Mouse (Mus musculus) kidney, adult 18-20 months (tissue): ENCODE measurements around the gene Egr4.

Experiments
- DNase-seq: peaks from one replicate; pipeline ENCODE4 v3.0.0; 2021

Gene Egr4

DNA sequence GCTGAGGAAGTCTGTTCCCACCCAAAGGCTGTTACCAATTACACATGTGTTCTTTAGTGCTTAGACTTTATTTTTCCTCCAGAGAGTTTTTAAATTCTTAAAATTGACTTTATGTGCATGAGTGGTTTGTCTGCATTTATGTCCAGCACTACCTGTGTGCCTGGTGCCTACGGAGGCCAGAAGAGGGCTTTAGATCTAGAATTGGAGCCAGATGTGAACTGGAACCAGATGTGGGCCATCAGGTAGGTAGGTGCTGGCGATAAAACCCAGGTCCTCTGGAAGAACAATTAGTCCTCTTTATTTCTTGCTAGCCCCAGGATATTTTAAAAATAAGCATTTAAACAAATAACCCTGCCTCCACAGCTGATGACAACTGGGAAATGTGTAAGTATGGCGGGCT lies 21.8 kb downstream of the Egr4 start:
- no peak for DNase-seq

DNA sequence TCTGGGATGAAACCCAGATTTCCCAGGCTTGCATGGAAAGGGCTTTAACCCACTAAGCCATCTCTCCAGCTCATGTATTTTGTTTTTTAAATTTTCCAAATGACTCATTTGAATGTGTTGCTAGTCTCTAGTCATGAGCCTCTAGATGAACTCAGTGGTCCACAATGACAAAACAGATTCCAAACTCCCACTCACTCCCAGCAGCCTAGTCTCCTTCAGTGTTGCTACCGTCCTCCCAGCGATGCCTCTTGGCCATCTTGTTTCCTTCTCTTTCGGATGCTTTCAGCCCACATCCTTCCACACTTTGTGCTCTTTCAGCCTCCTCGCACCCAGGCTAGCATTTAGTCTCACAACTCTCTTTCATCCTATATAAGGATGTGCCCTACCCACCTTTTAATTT lies 23.1 kb downstream of the Egr4 start:
- DNase-seq = no peak

- no peak for DNase-seq
Measured at GRCm38 (mm10) chr6:85489717-85490116, 23.7 kb downstream of the Egr4 start.

- DNase-seq = no peak
Measured at GRCm38 (mm10) chr6:85488510-85488909, 24.9 kb downstream of the Egr4 start.

DNA sequence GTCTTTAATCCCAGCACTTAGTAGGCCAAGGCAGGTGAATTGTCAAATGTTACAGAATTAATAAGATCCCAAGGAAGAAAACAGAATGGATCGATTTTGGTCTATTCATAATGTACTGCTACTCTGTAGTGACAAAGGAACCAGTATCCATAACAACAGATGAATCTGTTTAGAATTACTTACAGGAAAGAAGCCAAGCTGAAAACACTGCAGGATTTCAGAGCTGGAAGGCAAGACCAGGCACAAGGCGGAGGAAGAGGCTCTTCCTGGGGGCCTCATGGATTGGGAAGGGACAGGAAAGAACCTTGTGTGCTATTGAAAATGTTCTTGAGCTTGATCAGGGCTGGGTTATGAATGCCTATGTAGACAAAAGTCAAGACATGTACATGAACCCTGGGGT lies 27.7 kb downstream of the Egr4 start:
- no peak for DNase-seq

- DNase-seq = no peak
Measured at GRCm38 (mm10) chr6:85483843-85484721, 29.3 kb downstream of the Egr4 start.

GRCm38 (mm10) chr6:85480685-85481084 lies 32.7 kb downstream of the Egr4 start:
- no peak for DNase-seq

- DNase-seq = no peak
Measured at GRCm38 (mm10) chr6:85479979-85480378, 33.4 kb downstream of the Egr4 start.

DNA sequence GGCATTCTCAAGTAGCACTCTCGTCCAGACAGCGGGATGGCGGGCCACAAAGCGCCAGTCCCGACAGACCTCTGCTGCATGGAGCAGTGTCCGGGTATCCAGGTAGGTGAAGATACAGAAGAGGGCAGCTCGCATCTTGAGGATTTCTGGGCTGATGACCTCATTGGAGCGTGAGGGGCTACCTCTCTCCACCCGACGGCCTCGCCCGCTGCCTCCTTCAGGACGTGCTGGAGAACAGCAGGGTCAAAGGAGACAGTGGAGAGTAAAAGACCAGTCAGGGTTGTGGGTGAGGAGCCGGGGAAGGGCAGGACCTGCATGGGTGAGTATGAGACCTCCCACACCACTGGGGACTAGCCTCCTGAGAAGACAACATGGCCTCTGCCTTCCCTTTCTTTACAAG lies 35.0 kb downstream of the Egr4 start:
- no peak for DNase-seq

DNA sequence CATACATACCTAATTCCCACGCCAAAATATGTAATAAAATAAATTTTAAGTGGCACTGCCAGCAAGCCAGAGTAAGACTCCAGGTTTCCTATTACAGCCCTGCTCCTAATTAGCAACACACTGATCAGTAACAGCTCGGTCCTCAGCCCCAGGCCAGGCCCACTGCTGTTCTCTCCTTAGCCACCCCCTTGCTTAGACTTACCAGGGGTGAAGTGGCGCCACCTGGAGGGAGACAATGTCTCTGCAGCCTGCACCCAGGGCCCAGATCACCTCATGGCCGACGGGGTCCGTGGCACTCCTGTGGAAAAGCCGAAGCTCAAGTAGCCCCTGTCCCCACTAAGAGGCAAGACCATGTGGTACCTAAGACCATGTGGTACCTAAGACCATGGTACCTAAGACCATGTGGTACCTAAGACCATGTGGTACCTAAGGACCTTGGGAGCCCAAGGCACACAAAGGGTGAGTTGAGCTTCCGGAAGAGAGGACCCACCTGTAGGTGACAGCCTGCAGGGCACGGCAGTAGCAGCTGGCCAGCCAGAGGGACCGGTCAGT lies 35.9 kb downstream of the Egr4 start:
- DNase-seq = no peak

- no peak for DNase-seq
Measured at GRCm38 (mm10) chr6:85475581-85475980, 37.8 kb downstream of the Egr4 start.

DNA sequence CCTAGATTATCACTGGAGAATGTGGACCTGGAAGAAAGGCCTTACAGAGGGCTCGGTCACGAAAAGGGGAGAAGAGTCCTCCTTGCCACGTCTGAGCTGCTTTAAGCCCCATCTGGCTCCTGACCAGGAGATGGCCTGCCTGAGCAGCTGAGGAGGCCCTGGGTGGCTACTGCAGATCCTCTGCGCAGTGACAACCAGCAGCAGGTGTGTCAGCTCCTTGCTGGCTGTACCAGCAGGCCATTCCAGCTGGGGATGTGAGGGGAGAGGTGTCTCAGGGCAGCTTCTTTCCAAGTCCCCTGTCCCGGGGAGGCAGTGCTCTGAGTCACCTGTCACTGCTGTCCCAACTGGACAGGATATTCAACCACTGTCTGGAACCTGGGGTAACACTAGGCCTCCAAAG lies 40.8 kb downstream of the Egr4 start:
- no peak for DNase-seq

DNA sequence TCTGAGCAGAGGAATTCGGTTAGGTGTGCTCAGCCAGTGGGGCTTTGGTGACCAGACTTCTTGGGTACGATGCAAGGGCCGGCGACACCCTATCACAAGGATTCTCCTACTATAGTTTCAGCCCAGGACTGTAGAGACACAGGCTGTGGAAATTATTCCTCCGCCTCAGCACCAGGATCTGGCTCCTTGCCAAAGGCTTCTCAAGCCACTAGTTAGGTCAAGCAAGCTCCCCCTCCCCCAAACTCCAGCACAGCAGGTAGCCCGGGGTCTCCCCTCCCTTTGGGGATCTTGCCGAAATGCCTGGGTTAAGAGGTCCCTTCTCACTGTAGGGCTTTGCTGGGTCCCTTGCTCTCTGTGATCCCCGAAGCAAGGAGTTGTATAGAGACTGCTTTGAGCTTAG lies 41.4 kb downstream of the Egr4 start:
- DNase-seq = no peak

- no peak for DNase-seq
Measured at GRCm38 (mm10) chr6:85469660-85470430, 43.5 kb downstream of the Egr4 start.

DNA sequence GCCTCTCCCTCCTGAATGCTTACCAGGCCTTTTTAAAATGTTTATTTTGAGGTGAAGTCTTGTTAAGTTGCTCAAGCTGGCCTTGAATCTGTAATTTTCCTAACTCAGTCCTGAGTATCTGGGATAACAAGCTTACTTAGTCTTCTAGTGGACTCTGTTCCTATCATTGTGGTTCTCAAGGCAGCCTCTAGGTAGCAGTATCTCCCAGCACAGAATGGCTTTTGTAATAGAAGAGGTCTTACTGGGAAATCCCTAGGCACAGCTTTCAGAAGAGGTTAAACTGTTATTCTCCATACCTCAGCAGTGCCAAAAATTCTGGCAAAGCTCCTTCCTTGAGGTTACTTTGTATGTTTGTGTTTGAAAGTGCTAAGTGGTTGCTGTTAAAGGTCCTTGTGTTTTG lies 48.0 kb downstream of the Egr4 start:
- no peak for DNase-seq
